ENCODE assay signal across 13 mouse cellular contexts in genomic region chr16:49802993-49803392, GRCm38 (mm10).
"Had no signal": no experiment of that assay in that cellular context is flagged by ENCODE, and none has a peak within 500 bp of the region (broad histone marks: within the 10 kb centered on the region; RNA-seq: fewer than 3 reads in every experiment).

No protein-coding gene starts in this region.

- ATAC-seq: intestine, embryonic 16.5 days had no signal

- H3K36me3 ChIP-seq: limb, embryonic 13.5 days; midbrain, embryonic 13.5 days had no signal

- H3K4me3 ChIP-seq: left cerebral cortex, adult 2 months; limb, embryonic 13.5 days; myocyte had no signal

- H3K9me3 ChIP-seq: limb, embryonic 13.5 days; midbrain, embryonic 13.5 days had no signal

- H3K27ac ChIP-seq: left cerebral cortex, adult 2 months; limb, embryonic 13.5 days had no signal

- H3K27me3 ChIP-seq: limb, embryonic 13.5 days; midbrain, embryonic 13.5 days had no signal

- DNase-seq: kidney, adult 2 months; kidney, postnatal 25 days; lung, adult 18-20 months; retina, postnatal 1 day; right cerebral cortex, postnatal 4 days; spleen, adult 18-20 months; thymus, adult 18-20 months; thymus, postnatal 14 days had no signal

- H3K9ac ChIP-seq: limb, embryonic 13.5 days; midbrain, embryonic 13.5 days had no signal
